Mouse (Mus musculus): ENCODE results near the gene Sufu.

Sufu gene

GRCm38 (mm10) chr19:46533066-46533465, 136.4 kb downstream of the Sufu start:
- DNase-seq: no peak

DNA sequence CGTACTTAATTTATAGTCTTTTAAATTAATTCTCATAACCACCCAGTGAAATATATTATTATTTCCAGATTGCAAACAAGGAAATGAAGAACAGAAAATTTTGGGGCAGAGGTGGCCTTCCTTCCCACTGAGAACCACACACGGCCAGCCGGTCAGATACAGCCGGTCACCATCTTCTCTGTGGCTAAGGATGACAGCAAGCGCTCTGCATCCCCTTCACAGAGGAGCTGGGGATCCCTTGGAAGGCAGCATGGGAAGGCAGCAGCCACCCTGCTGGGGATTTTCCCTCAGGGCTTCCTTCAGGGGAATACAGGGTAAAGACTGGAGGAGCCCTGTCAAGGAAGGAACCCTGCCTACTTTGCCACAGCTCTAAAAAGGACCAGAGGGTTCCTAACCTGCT, 136.8 kb downstream of the Sufu start:
- no peak for DNase-seq

GRCm38 (mm10) chr19:46534542-46535098, 137.9 kb downstream of the Sufu start:
- no peak for DNase-seq

DNA sequence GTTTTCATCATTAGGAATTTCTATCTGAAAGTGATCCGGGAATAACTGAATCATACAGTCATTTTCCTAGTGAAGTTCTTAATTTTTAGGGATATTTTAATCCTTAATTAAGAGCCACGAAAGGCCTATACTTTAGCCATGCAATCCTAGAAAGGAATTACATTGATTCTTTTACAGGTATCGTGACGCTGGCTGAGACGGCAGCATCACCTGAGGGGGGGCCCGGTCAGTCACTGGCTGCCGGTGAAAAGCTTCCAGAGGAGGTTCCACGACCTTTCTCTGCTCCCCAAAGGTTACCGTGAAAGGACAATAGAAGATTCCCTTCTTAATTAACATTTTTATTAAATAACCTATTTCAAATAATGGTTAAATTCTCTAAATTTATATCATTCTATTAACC, 140.7 kb downstream of the Sufu start:
- no peak for DNase-seq

DNA sequence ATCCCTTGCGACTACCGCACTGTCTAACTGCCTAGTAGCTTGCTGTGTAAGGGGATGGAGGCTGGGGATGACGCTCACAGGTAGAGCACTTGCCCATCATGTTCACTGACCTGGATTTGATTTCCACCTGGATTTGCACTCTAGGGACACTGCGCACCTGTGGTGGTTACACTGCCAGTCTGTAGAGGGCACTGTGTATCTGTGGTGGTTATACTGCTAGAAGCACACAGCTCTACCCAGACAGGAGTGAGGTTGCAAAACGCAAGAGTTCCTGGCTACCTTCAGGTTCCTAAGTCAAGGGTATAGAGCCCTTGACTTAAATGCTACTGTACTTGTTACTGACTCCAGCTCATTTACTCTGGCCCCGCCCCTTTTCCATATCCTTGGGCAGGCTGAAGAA, 141.5 kb downstream of the Sufu start:
- no peak for DNase-seq

Data from lung, postnatal 14 days (tissue).